Mouse (Mus musculus) right cerebral cortex, postnatal 4 days (tissue): ENCODE data around the gene Leng9.

Experiments used
- DNase-seq: peaks from one replicate; pipeline ENCODE4 v3.0.0-alpha.2; 2022

Leng9 gene

GRCm38 (mm10) chr7:4144046-4144445 lies 6.1 kb downstream of the Leng9 start:
- DNase-seq, result no peak

- DNase-seq, result no peak
Observed at GRCm38 (mm10) chr7:4143506-4143905, 6.7 kb downstream of the Leng9 start.

GRCm38 (mm10) chr7:4142796-4143445 lies 7.3 kb downstream of the Leng9 start:
- DNase-seq, result no peak

GRCm38 (mm10) chr7:4141648-4142325 lies 8.4 kb downstream of the Leng9 start:
- DNase-seq, result no peak

- no peak for DNase-seq
Observed at GRCm38 (mm10) chr7:4139391-4139790, 10.8 kb downstream of the Leng9 start.

- DNase-seq, result no peak
Observed at GRCm38 (mm10) chr7:4138671-4139070, 11.5 kb downstream of the Leng9 start.

GRCm38 (mm10) chr7:4138181-4138580 lies 12.0 kb downstream of the Leng9 start:
- DNase-seq, result no peak

- no peak for DNase-seq
Observed at GRCm38 (mm10) chr7:4137746-4138145, 12.4 kb downstream of the Leng9 start.

GRCm38 (mm10) chr7:4136771-4137531 lies 13.2 kb downstream of the Leng9 start, which contains the start of gene Leng8:
Leng8 (plus strand) TSS chr7:4137039.
- peak; percentile 96 for DNase-seq

GRCm38 (mm10) chr7:4136404-4136770 lies 13.8 kb downstream of the Leng9 start:
- DNase-seq, result no peak

GRCm38 (mm10) chr7:4134911-4135310 lies 15.3 kb downstream of the Leng9 start:
- DNase-seq, result no peak

- DNase-seq, result no peak
Observed at GRCm38 (mm10) chr7:4132998-4133397, 17.2 kb downstream of the Leng9 start.

- DNase-seq, result no peak
Observed at GRCm38 (mm10) chr7:4132581-4132980, 17.6 kb downstream of the Leng9 start.

- DNase-seq, result no peak
Observed at GRCm38 (mm10) chr7:4131964-4132363, 18.2 kb downstream of the Leng9 start.

GRCm38 (mm10) chr7:4130686-4131452 lies 19.3 kb downstream of the Leng9 start:
- peak; percentile 93 for DNase-seq

GRCm38 (mm10) chr7:4128860-4129259 lies 21.3 kb downstream of the Leng9 start:
- DNase-seq, result no peak

GRCm38 (mm10) chr7:4127894-4128293 lies 22.3 kb downstream of the Leng9 start:
- DNase-seq, result no peak

- DNase-seq, result no peak
Observed at GRCm38 (mm10) chr7:4126992-4127785, 23.0 kb downstream of the Leng9 start.

GRCm38 (mm10) chr7:4125306-4125705 lies 24.9 kb downstream of the Leng9 start:
- DNase-seq, result no peak

GRCm38 (mm10) chr7:4124856-4125255 lies 25.3 kb downstream of the Leng9 start:
- no peak for DNase-seq

- DNase-seq, result peak; percentile 75
Observed at GRCm38 (mm10) chr7:4124315-4124759, 25.8 kb downstream of the Leng9 start.

- DNase-seq, result peak; percentile 82
Observed at GRCm38 (mm10) chr7:4123732-4124131, 26.4 kb downstream of the Leng9 start.
